Mouse (Mus musculus): ENCODE measurements around the gene Spx.

- no peak for TF ChIP-seq CTCF (conservative IDR thresholded peaks at IDR 0.05; ENCODE audit: low read length)
- no peak for TF ChIP-seq POU5F1 (IDR thresholded peaks at IDR 0.05; ENCODE audit: borderline replicate concordance, low read length)
- no peak for TF ChIP-seq NANOG (IDR thresholded peaks at IDR 0.05; ENCODE audit: borderline replicate concordance, low read length)
These were observed 46.7 kb upstream of the Spx start for GRCm38 (mm10) chr6:142366473-142367018.
